In genomic region chr2:16459490-16459889, GRCm38 (mm10) we compare ENCODE assay signal across 23 mouse cellular contexts.
DNase-seq lines count a peak whose midpoint lies in the region; ATAC-seq lines count a peak whose summit lies in the region.
"Had no signal": no experiment of that assay in that cellular context is flagged by ENCODE, and none has a peak within 500 bp of the region (broad histone marks: within the 10 kb centered on the region; RNA-seq: fewer than 3 reads in every experiment).

No protein-coding gene starts in this region.

- H3K4me1 ChIP-seq in heart, embryonic 11.5 days (ENCODE audit: control insufficient read depth, insufficient read depth, low read length), result peaks cover 10% of the 10 kb centered on the region
- H3K4me1 ChIP-seq: liver, embryonic 15.5 days had no signal

- 36% methylated on average over 1 of the region's 1 CpGs for WGBS in heart, embryonic 11.5 days (ENCODE audit: insufficient replicate concordance)

- H3K27me3 ChIP-seq in heart, embryonic 11.5 days (ENCODE audit: control insufficient read depth, insufficient read depth, low read length), result no peaks in the 10 kb centered on the region
- H3K27me3 ChIP-seq: embryonic facial prominence, embryonic 12.5 days; liver, embryonic 15.5 days had no signal

- peak; percentile 34 to 38 for DNase-seq in cerebellum, postnatal 14 days
- no peak for DNase-seq in cerebellum, adult 11-12 months
- peak; percentile 78 for DNase-seq in heart, adult 11 months
- peak; percentile 12 for DNase-seq in layer of hippocampus, adult 9-11 months
- no peak for DNase-seq in layer of hippocampus, postnatal 14 days (ENCODE audit: low spot score in 2 of 2)
- peak; percentile 29 for DNase-seq in fibroblast of lung, adult 2 months (ENCODE audit: low read depth)
- DNase-seq in gastrocnemius, postnatal 14 days, result no peak
- DNase-seq: adrenal gland, postnatal 10 days; cerebellum, adult 9-11 months; gastrocnemius, postnatal 10 days; heart, adult 18-20 months; kidney, adult 11 months; liver; right cerebral cortex, adult 18-20 months; right cerebral cortex, postnatal 4 days; thymus, postnatal 14 days had no signal

- no peak overlapping the region for H3K4me3 ChIP-seq in heart, embryonic 11.5 days (ENCODE audit: low read depth, low read length)
- H3K4me3 ChIP-seq: embryonic facial prominence, embryonic 12.5 days; limb, embryonic 10.5 days; liver, embryonic 15.5 days had no signal

- no peaks in the 10 kb centered on the region for H3K36me3 ChIP-seq in heart, embryonic 11.5 days (ENCODE audit: control insufficient read depth, insufficient read depth, low read length)
- H3K36me3 ChIP-seq: embryonic facial prominence, embryonic 12.5 days; limb, embryonic 10.5 days; liver, embryonic 15.5 days had no signal

- no peak overlapping the region for H3K9ac ChIP-seq in heart, embryonic 11.5 days (ENCODE audit: low read depth, low read length)
- H3K9ac ChIP-seq: embryonic facial prominence, embryonic 12.5 days; liver, embryonic 15.5 days had no signal

- no peak overlapping the region for H3K4me2 ChIP-seq in heart, embryonic 11.5 days
- H3K4me2 ChIP-seq: embryonic facial prominence, embryonic 12.5 days; liver, embryonic 15.5 days had no signal

- ATAC-seq in heart, embryonic 11.5 days (replicated peaks; ENCODE audit: insufficient number of reproducible peaks, low FRiP score, low TSS enrichment), result no peak
- ATAC-seq: midbrain, embryonic 16.5 days had no signal

- intact Hi-C loops in gastrocnemius, postnatal 14 days (cut with DNase I; ENCODE audit: low total_unique reads), result no loop called here

- no peaks in the 10 kb centered on the region for H3K9me3 ChIP-seq in heart, embryonic 11.5 days (replicated peaks; ENCODE audit: control insufficient read depth, low read length)
- H3K9me3 ChIP-seq: embryonic facial prominence, embryonic 12.5 days; limb, embryonic 10.5 days; liver, embryonic 15.5 days had no signal

- H3K27ac ChIP-seq in heart, embryonic 11.5 days (ENCODE audit: low read depth, low read length), result no peak overlapping the region
- H3K27ac ChIP-seq: embryonic facial prominence, embryonic 12.5 days; kidney, postnatal 0 days; limb, embryonic 10.5 days; liver, embryonic 15.5 days; macrophage had no signal

Comparison
In these comparisons a context has a peak if more than half of its experiments do, and no peak if none do; other contexts are left out.
1. DNase-seq: peak in cerebellum, postnatal 14 days (2 of 2), heart, adult 11 months (single experiment), layer of hippocampus, adult 9-11 months (single experiment) and fibroblast of lung, adult 2 months (single experiment); none in cerebellum, adult 11-12 months (single experiment), layer of hippocampus, postnatal 14 days (0 of 2) and gastrocnemius, postnatal 14 days (single experiment).